Mouse (Mus musculus) lung, embryonic 16.5 days (tissue): ENCODE measurements around the gene Srrd. TPM values are rescaled to one million over a fixed set of nuclear protein-coding genes. Genes with fewer than 3 reads are reported as not detected.
"Not testable (repeated sequence)": the region's sequence is repeated elsewhere in the genome, so short reads cannot be mapped to it uniquely, and the experiment has no call there.

ENCODE experiments used
- ATAC-seq: fragments of 200-750 bp; cut with Nextera tagmentation; 2 replicates; pipeline ENCODE4 v1.8.0; 2017; ENCODE audit warnings: low read depth, mild to moderate bottlenecking, moderate library complexity
- H3K27ac ChIP-seq: fragments of 300-500 bp; sonication (generic); 2 replicates; pipeline ENCODE4 v1.5.1; 2014; ENCODE audit warnings: mild to moderate bottlenecking, control low read depth, low read length
- H3K27me3 ChIP-seq: fragments of 300-500 bp; sonication (generic); 2 replicates; pipeline ENCODE4 v1.6.1; 2014; ENCODE audit warnings: low read depth, low read length, mixed read lengths; ENCODE audit not compliant: control insufficient read depth, insufficient read depth
- H3K36me3 ChIP-seq: fragments of 300-500 bp; sonication (generic); 2 replicates; pipeline ENCODE4 v1.6.1; 2014; ENCODE audit warnings: low read length; ENCODE audit not compliant: control insufficient read depth, insufficient read depth
- H3K4me1 ChIP-seq: fragments of 300-500 bp; sonication (generic); replicated peaks from 2 replicates; pipeline ENCODE4 v1.6.1; 2014; ENCODE audit warnings: low read length, mixed read lengths; ENCODE audit not compliant: control insufficient read depth, insufficient read depth
- H3K4me2 ChIP-seq: fragments of 300-500 bp; sonication (generic); 2 replicates; pipeline ENCODE4 v1.6.1; 2014; ENCODE audit warnings: low read depth, low read length, control low read depth
- H3K4me3 ChIP-seq: fragments of 300-500 bp; sonication (generic); 2 replicates; pipeline ENCODE4 v1.5.1; 2014; ENCODE audit warnings: mild to moderate bottlenecking, low read length, control low read depth
- H3K9ac ChIP-seq: fragments of 300-500 bp; sonication (generic); 2 replicates; pipeline ENCODE4 v1.6.1; 2014; ENCODE audit warnings: low read length, control low read depth
- H3K9me3 ChIP-seq: fragments of 300-500 bp; sonication (generic); 2 replicates; pipeline ENCODE4 v1.6.1; 2016; ENCODE audit warnings: low read length; ENCODE audit not compliant: control insufficient read depth
- WGBS: fragments of 180-500 bp; shearing (Covaris S2); extraction: QIAGEN DNeasy Blood & Tissue Kit; methylation state at CpG from one replicate; pipeline ENCODE4 v1.1.7; 2014; 5-methylcytosine and 5-hydroxymethylcytosine counted together
- polyA plus RNA-seq: library from polyadenylated mRNA; unstranded; fragments of >200 nt; fragmentation: Nextera tagmentation; extraction: Ambion mirVana; gene quantifications from 2 replicates; pipeline ENCODE4 v1.2.1, GENCODE M21; 2015

Srrd gene
- polyA plus RNA-seq, 1 experiment from 2014 or later, result 36.8 TPM

GRCm38 (mm10) chr5:112325546-112326445 is 17.0 kb downstream of the Srrd start, which contains the start of gene Tfip11:
Gene Tfip11 (plus strand): TSS chr5:112326358.
- Histone ChIP-seq H3K9ac (peak within 1 kb of the TSS; percentile 86), H3K27me3 (no peaks in the 10 kb centered on the region), H3K9me3 (no peaks in the 10 kb centered on the region), H3K4me3 (peak within 1 kb of the TSS; percentile 89), H3K4me1 (peaks cover 16% of the 10 kb centered on the region), H3K27ac (peak within 1 kb of the TSS; percentile 73), H3K36me3 (peaks cover 8% of the 10 kb centered on the region; the same call in 1 of the 2 replicates), H3K4me2 (peak within 1 kb of the TSS; percentile 65)
- WGBS, result 7% methylated on average over 48 of the region's 48 CpGs
- ATAC-seq, result peak; percentile 92

GRCm38 (mm10) chr5:112324637-112325545 is 17.9 kb downstream of the Srrd start:
- Histone ChIP-seq H3K27ac (peak overlapping the region; percentile 55), H3K27me3 (no peaks in the 10 kb centered on the region), H3K9me3 (no peaks in the 10 kb centered on the region), H3K4me3 (peak overlapping the region; percentile 89), H3K4me1 (peaks cover 16% of the 10 kb centered on the region), H3K4me2 (peak overlapping the region; percentile 59), H3K36me3 (peaks cover 2% of the 10 kb centered on the region; the same call in 1 of the 2 replicates), H3K9ac (peak overlapping the region; percentile 12; the same call in 1 of the 2 replicates)
- 19% methylated on average over 24 of the region's 24 CpGs for WGBS
- ATAC-seq, result peak; percentile 82

- Histone ChIP-seq H3K9me3 (no peaks in the 10 kb centered on the region), H3K9ac (no peak overlapping the region), H3K4me3 (no peak overlapping the region), H3K36me3 (no peaks in the 10 kb centered on the region), H3K4me2 (no peak overlapping the region), H3K27ac (no peak overlapping the region), H3K4me1 (peaks cover 16% of the 10 kb centered on the region), H3K27me3 (no peaks in the 10 kb centered on the region)
- ATAC-seq, result no peak
- 82% methylated on average over 6 of the region's 6 CpGs for WGBS
Measured at GRCm38 (mm10) chr5:112323246-112323645, 19.6 kb downstream of the Srrd start.

- Histone ChIP-seq H3K9ac (no peak overlapping the region), H3K36me3 (no peaks in the 10 kb centered on the region)
- WGBS, result 70% methylated on average over 4 of the region's 4 CpGs
Measured at GRCm38 (mm10) chr5:112321376-112321775, 21.5 kb downstream of the Srrd start.

GRCm38 (mm10) chr5:112320936-112321335 is 21.9 kb downstream of the Srrd start:
- Histone ChIP-seq H3K9ac (no peak overlapping the region), H3K9me3 (no peaks in the 10 kb centered on the region), H3K36me3 (no peaks in the 10 kb centered on the region), H3K27me3 (no peaks in the 10 kb centered on the region), H3K27ac (no peak overlapping the region), H3K4me1 (peaks cover 8% of the 10 kb centered on the region; the same call in 1 of the 2 replicates), H3K4me3 (no peak overlapping the region), H3K4me2 (no peak overlapping the region)
- WGBS, result 70% methylated on average over 6 of the region's 6 CpGs
- no peak for ATAC-seq

More at GRCm38 (mm10) chr5:112321376-112321775, 21.5 kb downstream of the Srrd start:
- Histone ChIP-seq H3K27me3 (no peaks in the 10 kb centered on the region), H3K4me1 (peaks cover 8% of the 10 kb centered on the region; the same call in 1 of the 2 replicates), H3K4me2 (no peak overlapping the region), H3K4me3 (no peak overlapping the region), H3K9me3 (no peaks in the 10 kb centered on the region), H3K27ac (no peak overlapping the region)
- no peak for ATAC-seq

- Histone ChIP-seq H3K4me2 (no peak overlapping the region), H3K9me3 (no peaks in the 10 kb centered on the region), H3K27me3 (no peaks in the 10 kb centered on the region), H3K36me3 (no peaks in the 10 kb centered on the region), H3K27ac (no peak overlapping the region), H3K4me3 (no peak overlapping the region), H3K4me1 (peaks cover 6% of the 10 kb centered on the region; the same call in 1 of the 2 replicates), H3K9ac (no peak overlapping the region)
- ATAC-seq, result no peak
- WGBS, result 66% methylated on average over 5 of the region's 5 CpGs
Measured at GRCm38 (mm10) chr5:112320379-112320778, 22.5 kb downstream of the Srrd start.

GRCm38 (mm10) chr5:112319343-112319742 is 23.5 kb downstream of the Srrd start:
- not testable (repeated sequence) for H3K27me3 ChIP-seq, ATAC-seq, H3K4me3 ChIP-seq, H3K9me3 ChIP-seq, H3K9ac ChIP-seq, H3K36me3 ChIP-seq, H3K4me2 ChIP-seq, H3K4me1 ChIP-seq, H3K27ac ChIP-seq
- 39% methylated on average over 2 of the region's 2 CpGs for WGBS

- Histone ChIP-seq H3K4me3 (no peak overlapping the region), H3K27ac (peak overlapping the region; percentile 24), H3K9ac (no peak overlapping the region), H3K4me1 (no peaks in the 10 kb centered on the region), H3K4me2 (no peak overlapping the region), H3K27me3 (no peaks in the 10 kb centered on the region), H3K9me3 (no peaks in the 10 kb centered on the region), H3K36me3 (peaks cover 4% of the 10 kb centered on the region)
- peak; percentile 88 for ATAC-seq
- 25% methylated on average over 5 of the region's 5 CpGs for WGBS
Measured at GRCm38 (mm10) chr5:112317328-112317727, 25.5 kb downstream of the Srrd start.

- no peaks in the 10 kb centered on the region for H3K9me3 ChIP-seq
- H3K36me3 ChIP-seq, result peaks cover 6% of the 10 kb centered on the region
- H3K4me3 ChIP-seq, result no peak overlapping the region
- no peak for ATAC-seq
- H3K9ac ChIP-seq, result no peak overlapping the region
- no peaks in the 10 kb centered on the region for H3K27me3 ChIP-seq
- no peaks in the 10 kb centered on the region for H3K4me1 ChIP-seq
- WGBS, result 77% methylated on average over 5 of the region's 5 CpGs
- no peak overlapping the region; the same call in 1 of the 2 replicates for H3K27ac ChIP-seq
- H3K4me2 ChIP-seq, result no peak overlapping the region
Measured at GRCm38 (mm10) chr5:112316468-112316867, 26.4 kb downstream of the Srrd start.
